Mouse (Mus musculus): ENCODE results near the gene Ms4a3. TPM values are rescaled to one million over a fixed set of nuclear protein-coding genes. Genes with fewer than 3 reads are reported as not detected.

Gene Ms4a3
- polyA plus RNA-seq, 1 experiment from 2014 or later = 0.99 TPM

DNA sequence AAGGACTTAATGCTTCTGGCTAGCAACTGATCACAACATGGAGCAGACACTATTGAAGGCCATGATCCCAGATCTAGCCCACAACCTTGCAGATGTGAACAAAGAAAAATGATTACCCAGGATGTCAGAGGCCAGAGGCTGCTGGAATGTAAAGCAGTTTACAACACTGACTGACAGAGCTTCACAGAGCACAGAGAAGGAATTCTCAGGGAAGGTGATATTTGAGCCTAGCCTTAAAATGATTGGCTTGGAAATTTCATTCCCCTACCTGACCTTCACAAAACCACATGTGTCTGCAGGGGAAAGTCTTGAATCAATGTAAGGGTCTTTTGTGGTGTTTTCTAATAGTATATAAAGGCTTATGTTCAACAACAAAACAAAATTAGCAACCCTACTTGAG, 15.9 kb downstream of the Ms4a3 start:
- ChIA-PET CTCF (interaction anchor here (1.3 to 2.4 kb wide), 3 partner anchors 13 to 143 kb away, joined by 3 to 6 read pairs (median 4); no protein-coding TSS in a partner anchor), POLR2A (interaction anchor here (0.5 kb wide), 1 partner anchor 15 kb away, joined by 3 read pairs; no protein-coding TSS in a partner anchor)
- DNase-seq (ENCODE audit: low read depth, low spot score) = no peak

DNA sequence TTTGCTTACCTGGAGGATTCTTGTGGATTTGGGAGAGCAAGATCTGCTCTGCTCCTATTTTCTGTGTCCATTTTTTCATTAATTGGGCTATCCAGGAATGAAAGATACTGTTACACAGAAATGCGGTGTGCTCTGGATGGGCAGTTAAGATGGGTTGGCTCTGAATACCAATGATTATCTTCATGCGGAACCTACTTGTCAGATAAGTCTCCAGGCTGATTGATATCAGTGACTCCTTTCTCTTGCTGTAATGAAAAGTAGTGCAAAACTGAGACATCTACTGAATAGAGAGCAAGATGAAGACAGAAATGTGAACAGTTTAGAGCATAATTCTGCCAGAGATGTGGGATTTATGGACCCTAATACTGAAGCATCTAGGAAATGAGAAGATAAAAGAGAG, 17.1 kb downstream of the Ms4a3 start, which contains the start of gene Ms4a2:
TSS of gene Ms4a2 (minus strand) at position 169 of the 400 bp plus-strand sequence.
- DNase-seq (ENCODE audit: low read depth, low spot score) (no peak), ATAC-seq (peak; percentile 27)
- H3K27me3 ChIP-seq = no peaks in the 10 kb centered on the region
- in situ Hi-C loops (cut with MboI; ENCODE audit: low pct_unique_long_range_greater_than_20kb) = no loop called here
- POLR2A ChIA-PET = no interaction called here
- CTCF ChIA-PET = interaction anchor here (1.3 to 1.7 kb wide), 3 partner anchors 9 to 144 kb away, joined by 3 to 4 read pairs (median 3); no protein-coding TSS in a partner anchor
- no peak for TF ChIP-seq CTCF (IDR thresholded peaks at IDR 0.05)

More for the DNA sequence above, 15.9 kb downstream of the Ms4a3 start:
- in situ Hi-C loops (cut with MboI; ENCODE audit: low pct_unique_long_range_greater_than_20kb) = no loop called here
- H3K27me3 ChIP-seq = no peaks in the 10 kb centered on the region
- ATAC-seq = peak; percentile 58
- no peak for TF ChIP-seq CTCF (IDR thresholded peaks at IDR 0.05)

DNA sequence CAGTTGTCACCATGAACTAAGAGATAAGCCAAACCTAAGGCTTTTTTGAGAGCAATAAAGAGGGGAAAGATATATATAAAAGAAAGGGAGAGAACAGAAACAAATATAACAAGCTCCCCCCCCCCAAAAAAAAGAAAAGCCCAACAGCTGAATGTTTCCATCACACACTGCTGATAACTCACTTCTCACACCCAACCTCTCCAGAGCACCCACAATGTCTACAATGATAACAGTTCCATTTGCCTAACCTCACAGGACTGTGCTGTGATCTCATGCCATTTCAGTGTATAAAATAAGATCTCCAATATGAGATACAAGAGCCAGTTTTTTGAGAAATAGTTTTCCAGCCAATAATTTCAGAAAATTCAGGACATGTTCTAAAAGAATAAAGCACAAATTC, 22.7 kb downstream of the Ms4a3 start:
- TF ChIP-seq CTCF (IDR thresholded peaks at IDR 0.05) = no peak
- ChIA-PET POLR2A (no interaction called here), CTCF (no interaction called here)
- in situ Hi-C loops (cut with MboI; ENCODE audit: low pct_unique_long_range_greater_than_20kb) = no loop called here
- H3K27me3 ChIP-seq = no peaks in the 10 kb centered on the region
- DNase-seq (ENCODE audit: low read depth, low spot score) (no peak), ATAC-seq (no peak)

DNA sequence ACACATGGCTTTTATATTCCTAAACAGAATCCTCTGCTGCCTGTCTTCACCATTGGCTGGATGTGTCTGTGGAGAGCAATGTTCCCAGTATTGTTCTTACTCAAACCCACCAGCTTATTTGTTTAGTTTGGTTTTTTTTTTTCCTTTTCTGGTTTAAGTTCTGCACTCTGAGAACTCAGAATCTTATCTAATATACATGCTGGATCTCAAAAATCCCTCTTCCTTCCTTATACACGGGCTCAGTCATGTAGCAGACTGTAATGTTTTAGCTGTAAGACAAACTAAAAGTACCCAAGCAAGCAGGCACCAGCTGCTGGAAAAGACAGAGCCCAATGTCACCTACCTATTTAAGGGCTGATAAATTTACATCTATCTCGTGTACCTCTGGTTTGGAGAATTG, 25.8 kb downstream of the Ms4a3 start:
- no peak for TF ChIP-seq CTCF (IDR thresholded peaks at IDR 0.05)
- ChIA-PET POLR2A (interaction anchor here (1.4 kb wide), 1 partner anchor 155 kb away, joined by 3 read pairs; the partner anchor contains the start of gene Mrpl16), CTCF (interaction anchor here (1.0 to 3.9 kb wide), 6 partner anchors 9 to 154 kb away, joined by 3 to 22 read pairs (median 6); partner anchors contain the start of genes Gif, Mrpl16 and Ms4a2)
- no peaks in the 10 kb centered on the region for H3K27me3 ChIP-seq
- no peak for DNase-seq (ENCODE audit: low read depth, low spot score)
- no peak for ATAC-seq
- in situ Hi-C loops (cut with MboI; ENCODE audit: low pct_unique_long_range_greater_than_20kb) = no loop called here

DNA sequence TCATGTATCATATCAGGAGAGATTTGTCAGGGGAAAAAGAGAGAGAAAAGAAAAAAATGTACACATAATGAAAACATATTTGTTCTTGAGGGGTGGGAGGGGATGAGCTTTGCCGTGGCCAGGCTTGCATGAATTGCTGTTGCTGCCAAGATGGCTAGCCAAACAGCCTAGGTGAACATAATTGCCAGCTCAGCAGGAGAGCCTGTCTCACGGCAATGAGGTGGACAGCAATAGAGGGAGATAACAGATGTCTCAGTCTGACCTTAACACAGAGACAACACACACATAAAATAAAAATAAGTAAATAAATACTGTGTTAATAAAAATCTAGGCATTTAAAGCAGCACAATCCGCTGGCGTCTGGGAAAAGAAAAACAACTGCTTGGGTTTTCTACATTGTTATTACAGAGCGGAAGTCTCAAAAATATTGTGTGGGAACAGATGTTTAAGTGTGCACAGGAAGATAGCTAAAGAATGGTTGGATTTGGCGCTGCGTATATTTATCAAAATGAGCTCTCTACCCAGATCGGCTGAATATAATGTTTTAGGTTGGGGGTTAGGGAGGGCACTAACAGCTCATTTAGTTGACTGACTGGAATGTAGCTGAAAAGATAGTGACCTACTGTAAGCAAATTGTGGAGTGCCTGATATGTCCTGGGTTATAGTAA, 26.7 kb downstream of the Ms4a3 start:
- H3K27me3 ChIP-seq = no peaks in the 10 kb centered on the region
- no peak for ATAC-seq
- POLR2A ChIA-PET = interaction anchor here (0.6 to 1.4 kb wide), 2 partner anchors 156 to 269 kb away, joined by 3 to 4 read pairs; partner anchors contain the start of gene Mrpl16
- in situ Hi-C loops (cut with MboI; ENCODE audit: low pct_unique_long_range_greater_than_20kb) = no loop called here
- CTCF ChIA-PET = interaction anchor here (0.7 to 3.9 kb wide), 8 partner anchors 10 to 206 kb away, joined by 3 to 22 read pairs (median 4); partner anchors contain the start of genes Gif, Mrpl16, Ms4a2 and Stx3
- no peak for TF ChIP-seq CTCF (IDR thresholded peaks at IDR 0.05)
- no peak for DNase-seq (ENCODE audit: low read depth, low spot score)

DNA sequence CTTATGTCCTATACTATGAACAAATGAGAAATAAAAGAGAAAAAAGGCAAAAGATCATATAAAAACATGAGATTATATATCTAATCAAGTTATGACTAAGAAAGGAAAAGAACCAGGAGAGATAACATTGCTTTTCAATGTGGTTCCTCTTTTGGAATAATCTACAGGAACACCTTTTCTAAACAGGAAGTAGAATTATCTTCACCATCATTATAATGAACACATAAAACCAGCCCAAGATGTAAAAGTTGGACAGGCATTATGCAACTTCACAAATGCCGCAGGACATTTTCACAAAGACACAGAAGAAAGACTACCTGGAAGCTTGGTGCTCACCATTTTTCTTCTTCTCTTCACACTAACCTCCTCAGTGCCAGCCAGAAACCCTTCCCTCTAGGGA, 27.6 kb downstream of the Ms4a3 start:
- ChIA-PET POLR2A (interaction anchor here (0.6 to 1.4 kb wide), 2 partner anchors 157 to 270 kb away, joined by 3 to 4 read pairs; partner anchors contain the start of gene Mrpl16), CTCF (interaction anchor here (0.7 to 3.9 kb wide), 7 partner anchors 14 to 156 kb away, joined by 3 to 22 read pairs (median 4); partner anchors contain the start of gene Mrpl16)
- ATAC-seq = no peak
- H3K27me3 ChIP-seq = no peaks in the 10 kb centered on the region
- DNase-seq (ENCODE audit: low read depth, low spot score) = no peak
- in situ Hi-C loops (cut with MboI; ENCODE audit: low pct_unique_long_range_greater_than_20kb) = no loop called here
- TF ChIP-seq CTCF (IDR thresholded peaks at IDR 0.05) = no peak

DNA sequence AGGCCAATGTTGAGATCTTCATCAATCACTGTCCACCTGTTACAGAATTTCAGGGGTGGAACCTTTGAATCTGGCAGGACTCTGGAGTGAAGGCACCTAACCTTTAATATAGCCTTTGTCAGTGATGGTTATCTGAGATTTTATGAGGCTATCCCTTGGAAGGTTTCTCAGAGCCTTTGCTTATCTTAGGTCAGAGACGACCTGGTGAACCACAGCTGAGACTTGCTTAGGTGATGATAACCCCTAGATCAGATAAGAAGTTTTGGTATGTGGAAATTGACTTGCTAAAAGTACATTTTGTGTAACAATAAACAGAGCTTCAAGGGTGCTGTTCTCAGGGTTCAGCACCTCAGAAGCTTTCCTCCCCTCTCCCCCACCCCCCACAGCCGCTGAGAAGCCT, 28.4 kb downstream of the Ms4a3 start:
- CTCF ChIA-PET = interaction anchor here (0.7 to 3.9 kb wide), 4 partner anchors 19 to 156 kb away, joined by 3 to 20 read pairs (median 4); no protein-coding TSS in a partner anchor
- no peak for TF ChIP-seq CTCF (IDR thresholded peaks at IDR 0.05)
- in situ Hi-C loops (cut with MboI; ENCODE audit: low pct_unique_long_range_greater_than_20kb) = no loop called here
- ATAC-seq (no peak), DNase-seq (ENCODE audit: low read depth, low spot score) (no peak)
- POLR2A ChIA-PET = no interaction called here
- no peaks in the 10 kb centered on the region for H3K27me3 ChIP-seq

DNA sequence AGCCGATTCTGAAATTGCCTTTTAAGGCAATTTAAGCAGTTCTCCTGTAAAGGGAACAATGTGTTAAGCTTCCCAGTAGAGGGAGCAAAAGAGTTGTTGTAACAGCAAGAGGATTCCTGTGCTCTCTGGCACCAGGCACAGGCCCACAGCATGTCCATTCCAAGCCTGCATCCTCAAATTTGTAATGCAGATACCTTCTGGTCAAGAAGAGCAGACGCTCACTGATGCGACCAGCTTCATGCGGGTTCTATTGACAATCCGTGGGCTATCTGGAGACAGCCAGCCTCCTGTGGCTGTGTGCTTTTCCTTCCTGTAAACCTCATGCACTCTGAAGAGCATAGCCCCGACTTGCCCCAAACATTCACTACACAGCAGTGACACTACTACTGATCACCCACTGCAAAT, 29.1 kb downstream of the Ms4a3 start:
- ChIA-PET CTCF (interaction anchor here (0.7 to 3.9 kb wide), 6 partner anchors 9 to 157 kb away, joined by 3 to 25 read pairs (median 4); partner anchors contain the start of gene Mrpl16), POLR2A (interaction anchor here (0.6 kb wide), 1 partner anchor 165 kb away, joined by 3 read pairs; no protein-coding TSS in a partner anchor)
- in situ Hi-C loops (cut with MboI; ENCODE audit: low pct_unique_long_range_greater_than_20kb) = no loop called here
- ATAC-seq (peak; percentile 95), DNase-seq (ENCODE audit: low read depth, low spot score) (no peak)
- TF ChIP-seq CTCF (IDR thresholded peaks at IDR 0.05) = peak; percentile 76
- H3K27me3 ChIP-seq = no peaks in the 10 kb centered on the region

DNA sequence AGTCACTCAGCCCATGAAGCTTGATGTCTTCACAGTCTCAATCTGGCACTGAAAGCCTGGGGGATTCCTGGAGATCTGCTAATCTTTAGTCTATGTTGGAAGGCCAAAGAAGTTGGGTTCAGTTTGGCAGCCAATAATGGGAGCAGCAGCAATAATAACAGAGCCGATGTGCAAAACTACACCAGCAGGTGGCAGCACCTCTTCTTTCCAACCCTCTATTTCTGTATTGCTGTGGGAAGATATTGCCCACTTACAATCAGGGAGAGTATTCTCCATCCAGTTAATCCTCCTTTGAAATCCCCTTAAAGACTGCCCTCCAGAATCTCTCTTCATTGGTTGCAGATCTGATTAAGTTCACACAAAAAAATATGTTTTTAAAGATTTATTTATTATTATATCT, 32.5 kb downstream of the Ms4a3 start:
- DNase-seq (ENCODE audit: low read depth, low spot score) = no peak
- TF ChIP-seq CTCF (IDR thresholded peaks at IDR 0.05) = peak; percentile 83
- peak; percentile 46 for ATAC-seq
- POLR2A ChIA-PET = no interaction called here
- CTCF ChIA-PET = interaction anchor here (0.8 to 5.0 kb wide), 7 partner anchors 17 to 248 kb away, joined by 3 to 31 read pairs (median 3); no protein-coding TSS in a partner anchor
- H3K27me3 ChIP-seq = no peaks in the 10 kb centered on the region
- in situ Hi-C loops (cut with MboI; ENCODE audit: low pct_unique_long_range_greater_than_20kb) = loop anchor here (5.0 to 10.0 kb wide), 2 partner anchors 159 to 407 kb away; no protein-coding TSS in a partner anchor

DNA sequence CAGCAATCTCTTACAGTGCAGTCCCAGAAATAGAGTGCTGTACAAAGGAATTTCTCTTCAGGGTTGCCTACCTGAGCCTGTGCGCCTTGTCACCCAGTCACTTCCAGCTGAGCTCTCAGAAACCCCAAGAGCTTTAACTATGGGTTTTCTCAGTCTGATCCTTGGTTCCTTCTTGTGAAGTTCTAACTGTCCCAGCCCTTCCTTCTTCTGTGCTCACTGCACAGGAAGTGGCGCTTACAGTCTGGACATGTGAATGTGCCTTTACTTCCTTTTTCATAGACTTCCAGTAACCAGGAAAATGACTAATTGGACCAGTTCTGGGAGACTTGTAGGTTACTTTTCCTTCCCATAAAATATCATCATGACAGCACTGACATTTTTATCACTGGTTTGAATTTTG, 36.0 kb downstream of the Ms4a3 start, which contains the start of gene Ms4a6d:
TSS of gene Ms4a6d (minus strand) at position 247 of the 400 bp plus-strand sequence.
- no peak for TF ChIP-seq CTCF (IDR thresholded peaks at IDR 0.05)
- CTCF ChIA-PET = interaction anchor here (3.8 to 5.0 kb wide), 2 partner anchors 164 to 245 kb away, joined by 16 to 31 read pairs; no protein-coding TSS in a partner anchor
- ATAC-seq (no peak), DNase-seq (ENCODE audit: low read depth, low spot score) (no peak)
- POLR2A ChIA-PET = no interaction called here
- no peaks in the 10 kb centered on the region for H3K27me3 ChIP-seq
- in situ Hi-C loops (cut with MboI; ENCODE audit: low pct_unique_long_range_greater_than_20kb) = loop anchor here (5.0 to 10.0 kb wide), 3 partner anchors 163 to 410 kb away; no protein-coding TSS in a partner anchor
